Mouse (Mus musculus): ENCODE measurements at regions not wholly inside any gene's neighbourhood (a gene's known extent, or its start where the extent isn't known, plus 50 kb on each side); places are given as distances from the start of the nearest gene placed in this dataset.

DNA sequence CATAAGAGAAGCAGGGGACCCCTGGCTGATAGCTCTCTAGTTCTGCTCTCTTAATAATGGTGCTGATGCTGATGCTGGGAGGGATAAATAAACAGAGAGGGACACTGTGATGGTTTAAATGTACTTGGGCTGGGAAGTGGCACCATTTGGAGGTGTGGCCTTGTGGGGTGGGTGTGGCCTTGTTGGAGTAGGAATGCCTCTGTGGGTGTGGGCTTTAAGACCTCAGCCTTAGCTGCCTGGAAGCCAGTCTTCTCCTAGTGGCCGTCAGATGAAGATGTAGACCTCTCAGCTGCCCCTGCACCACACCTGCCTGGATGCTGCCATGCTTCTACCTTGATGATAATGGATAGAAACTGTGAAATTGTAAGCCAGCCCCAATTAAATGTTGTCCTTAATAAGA, 765.0 kb upstream of the Car8 start:
- no peak for DNase-seq

DNA sequence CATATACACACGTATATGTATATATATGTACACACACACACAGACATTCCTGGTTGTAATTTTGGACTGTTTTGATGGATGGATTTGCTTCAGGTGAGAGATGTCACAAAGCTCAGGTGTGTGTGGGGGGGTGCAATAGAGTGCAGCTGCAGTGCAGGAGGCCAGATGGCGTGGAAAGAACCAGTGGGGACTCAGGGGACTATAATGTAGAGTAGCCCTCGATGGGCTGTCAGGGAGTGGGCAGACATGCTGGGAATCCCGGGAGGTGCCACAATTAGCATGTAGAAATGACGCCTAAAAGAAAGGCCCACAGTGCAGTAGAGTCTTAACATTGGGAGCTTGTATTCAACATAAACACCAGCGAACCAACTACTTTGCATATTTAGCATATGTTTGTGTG, 763.5 kb upstream of the Car8 start:
- DNase-seq: no peak

DNA sequence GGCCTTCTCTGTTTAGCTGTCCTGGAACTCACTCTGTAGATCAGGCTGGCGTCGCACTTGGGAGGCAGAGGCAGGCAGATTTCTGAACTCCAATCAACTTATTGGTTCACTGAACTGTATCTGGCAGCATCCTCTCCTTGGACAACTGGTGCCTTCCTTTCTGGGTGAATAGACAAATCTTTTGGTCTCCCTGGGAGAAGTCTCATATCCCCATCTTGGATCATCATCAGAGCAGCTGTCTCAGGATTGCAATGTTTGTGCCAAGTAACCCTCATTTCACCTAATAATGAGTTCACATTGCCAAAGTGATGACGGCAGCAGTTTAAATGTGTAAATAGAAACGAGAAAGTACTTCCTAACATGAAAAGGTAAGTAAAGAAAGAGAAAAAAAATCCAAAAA, 759.8 kb upstream of the Car8 start:
- no peak for DNase-seq

DNA sequence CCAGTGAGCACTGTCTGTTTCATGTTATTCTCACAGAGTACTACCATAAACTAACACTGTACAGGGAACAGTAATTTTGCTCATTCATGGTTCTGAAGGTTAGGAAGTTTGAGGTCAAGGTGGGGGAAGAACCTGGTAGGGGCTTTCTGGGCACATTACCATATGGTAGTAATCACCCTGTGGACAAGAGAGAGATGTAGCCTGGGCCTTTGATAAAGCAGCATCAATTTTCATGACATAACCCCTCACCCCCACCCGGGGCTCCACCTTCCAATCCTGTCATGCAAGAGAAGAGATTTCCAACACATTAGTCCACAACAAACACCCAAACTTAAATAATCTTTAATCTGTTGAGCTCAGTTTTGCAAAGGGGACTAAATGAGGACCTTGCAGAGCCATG, 753.3 kb upstream of the Car8 start:
- DNase-seq: no peak

DNA sequence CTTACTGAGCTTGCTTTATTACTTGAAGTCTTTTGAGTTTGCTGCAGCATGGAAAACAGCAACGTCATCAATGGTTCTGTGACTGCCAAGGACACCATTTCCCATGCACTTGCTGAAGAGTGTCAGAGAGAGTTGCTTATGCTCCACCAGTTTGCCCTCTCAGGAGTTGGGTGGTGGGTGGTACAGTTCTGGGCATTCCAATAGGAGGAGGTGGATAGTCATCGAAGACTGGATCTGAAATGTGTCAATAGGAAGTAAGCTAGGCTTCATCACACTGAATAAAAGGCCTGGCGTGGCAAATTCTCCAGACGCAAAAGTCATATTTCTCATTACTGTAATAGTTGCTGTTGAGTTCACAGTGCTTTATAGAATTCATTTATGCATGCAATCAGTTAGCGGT, 751.7 kb upstream of the Car8 start:
- DNase-seq: no peak

DNA sequence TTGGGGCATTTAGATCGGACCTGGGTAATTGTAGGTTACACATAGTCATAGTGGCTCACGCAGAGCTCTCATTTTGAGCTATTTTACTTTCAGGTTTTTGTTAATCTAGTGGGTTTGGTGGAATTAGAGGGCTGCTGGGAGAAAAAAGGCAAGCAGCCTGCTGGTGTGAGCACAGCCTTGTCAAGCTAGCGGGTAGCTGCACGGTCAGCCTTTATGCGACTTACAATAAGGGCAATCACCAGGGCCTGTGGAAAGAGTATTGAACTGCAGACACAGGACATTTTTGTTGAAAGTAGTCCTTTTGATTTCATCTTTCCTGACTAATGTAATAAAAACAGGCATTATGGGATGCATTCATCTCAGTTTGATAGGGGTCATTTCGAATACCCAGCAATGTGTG, 750.8 kb upstream of the Car8 start:
- no peak for DNase-seq

DNA sequence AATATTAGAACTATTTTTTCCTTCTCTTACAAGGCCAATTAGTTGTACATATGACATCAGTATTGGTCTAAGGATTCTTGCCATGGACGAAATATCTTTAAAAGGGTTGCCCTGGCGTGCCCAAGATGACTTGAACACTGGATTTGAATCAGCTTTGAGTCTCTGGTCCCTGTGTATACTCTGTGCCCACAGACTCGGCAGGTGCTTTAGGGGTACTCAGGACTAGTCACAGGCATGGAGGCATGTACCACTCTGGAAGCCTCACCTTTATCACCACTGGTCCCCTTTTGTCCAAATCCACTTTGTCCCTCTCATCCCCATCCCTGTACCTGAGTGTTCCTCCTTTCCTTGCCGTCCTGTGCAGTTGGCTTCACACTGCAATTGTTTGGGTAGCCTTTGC, 750.3 kb upstream of the Car8 start:
- DNase-seq: no peak

DNA sequence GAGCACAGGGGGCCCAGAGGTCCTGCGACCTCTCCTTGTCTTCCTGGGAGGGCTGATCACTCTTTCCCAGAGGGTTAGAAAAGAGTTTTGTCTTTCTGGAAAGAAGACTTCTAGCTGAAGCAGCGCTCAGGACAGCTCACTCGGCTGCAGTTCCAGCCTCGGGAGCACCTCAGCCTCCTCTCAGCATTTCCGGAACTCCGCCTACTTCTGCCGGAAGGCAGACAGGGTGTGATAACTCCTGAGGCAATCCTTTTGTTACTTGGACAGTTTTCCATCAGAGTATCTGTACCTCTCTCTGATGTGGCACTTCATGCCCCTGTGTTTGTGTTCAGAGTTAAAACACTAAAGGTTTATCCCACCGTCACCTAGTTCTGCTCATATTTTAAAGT, 749.5 kb upstream of the Car8 start:
- DNase-seq: no peak

DNA sequence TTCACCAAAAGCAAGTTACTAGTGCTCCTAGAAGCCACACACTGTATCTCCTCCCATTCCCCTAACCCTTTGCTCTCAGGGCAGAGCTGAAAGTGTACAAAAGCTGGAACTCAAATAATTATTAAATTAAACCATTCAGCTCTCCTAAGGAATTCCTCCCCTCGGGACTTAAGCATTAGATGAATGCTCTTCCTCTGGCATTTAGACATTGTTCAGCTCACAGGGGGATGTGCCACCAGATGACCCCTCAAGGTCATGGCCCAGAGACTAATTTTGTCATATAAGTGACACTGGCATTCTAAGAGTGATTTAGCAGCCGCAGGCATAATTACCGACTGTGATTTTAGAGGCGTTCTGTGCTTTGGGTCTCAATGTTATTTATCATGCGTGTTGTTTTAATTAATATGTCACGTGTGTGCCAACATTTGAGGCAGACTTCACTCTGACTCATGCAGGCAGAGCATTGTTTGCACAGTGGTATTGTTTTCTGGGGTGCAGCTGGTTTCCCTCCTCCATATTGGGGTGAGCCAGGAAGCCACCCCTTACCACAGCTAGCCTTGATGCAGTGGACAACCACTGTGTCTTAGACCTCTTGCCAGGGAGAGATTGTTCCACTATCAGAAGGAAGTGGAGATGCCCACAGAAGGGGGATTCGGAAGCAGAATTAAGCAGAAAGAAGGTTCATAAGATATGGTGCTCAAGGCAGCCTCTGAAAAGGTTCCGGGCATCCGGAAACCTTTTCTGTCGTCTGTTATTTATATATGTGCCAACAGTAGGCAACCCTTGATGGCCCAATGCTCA, 748.9 kb upstream of the Car8 start:
- DNase-seq: no peak

DNA sequence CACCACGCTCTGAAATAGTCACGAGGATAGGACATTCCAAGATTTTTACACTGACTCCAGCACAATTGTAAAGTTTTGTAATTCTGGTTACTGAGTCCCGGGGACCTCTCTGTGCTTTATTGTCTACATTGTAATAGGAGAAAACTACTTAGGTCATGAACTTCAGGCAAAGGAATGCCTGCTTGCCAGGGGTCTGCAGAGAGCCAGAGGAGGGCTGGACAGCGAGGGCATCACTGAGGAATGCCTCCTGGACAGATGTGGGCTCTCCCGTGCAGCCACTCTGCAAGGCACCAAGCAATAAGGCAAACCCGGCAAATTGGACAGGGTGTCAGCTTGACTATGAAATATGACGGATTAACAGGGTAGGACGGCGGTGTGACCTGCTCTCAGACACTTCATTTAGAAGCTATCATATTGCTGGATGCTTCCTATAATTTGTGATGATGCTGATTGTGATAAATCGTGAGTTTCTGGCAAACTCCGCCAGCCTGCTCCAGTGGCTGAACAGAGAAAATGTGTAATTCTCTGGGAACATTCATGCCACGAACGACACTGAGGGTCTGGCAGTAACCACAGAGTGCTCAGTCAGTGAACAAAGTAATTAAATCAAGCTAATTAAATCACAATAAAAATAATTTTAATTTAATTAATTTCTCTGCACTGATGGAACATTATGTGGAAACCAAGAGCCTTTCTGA, 747.7 kb upstream of the Car8 start:
- DNase-seq: no peak

DNA sequence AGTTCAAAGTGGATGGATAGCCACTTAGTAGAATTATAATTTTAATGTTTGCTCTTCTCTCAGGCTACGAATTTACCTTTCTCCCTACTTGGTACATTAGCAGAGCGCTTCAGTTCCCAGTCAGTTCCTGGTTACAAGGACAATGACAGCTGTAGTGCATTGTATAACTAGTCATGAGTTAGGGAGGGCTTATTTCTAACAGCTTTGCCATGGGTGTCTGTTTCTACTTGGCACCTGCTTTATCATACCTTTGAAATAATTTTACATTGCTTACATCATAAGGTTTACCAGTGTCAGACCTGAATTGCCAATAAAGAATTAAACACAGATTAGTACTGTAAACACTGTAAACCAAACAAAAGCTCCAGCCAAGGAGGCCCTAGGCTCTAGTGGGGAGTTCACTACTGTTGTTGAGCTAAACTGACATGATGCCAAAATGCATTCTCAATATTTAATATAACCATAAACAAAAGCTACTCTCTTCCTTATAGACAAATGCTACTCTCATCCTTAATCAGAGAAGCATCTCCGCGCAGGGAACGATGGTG, 745.3 kb upstream of the Car8 start:
- DNase-seq: no peak

DNA sequence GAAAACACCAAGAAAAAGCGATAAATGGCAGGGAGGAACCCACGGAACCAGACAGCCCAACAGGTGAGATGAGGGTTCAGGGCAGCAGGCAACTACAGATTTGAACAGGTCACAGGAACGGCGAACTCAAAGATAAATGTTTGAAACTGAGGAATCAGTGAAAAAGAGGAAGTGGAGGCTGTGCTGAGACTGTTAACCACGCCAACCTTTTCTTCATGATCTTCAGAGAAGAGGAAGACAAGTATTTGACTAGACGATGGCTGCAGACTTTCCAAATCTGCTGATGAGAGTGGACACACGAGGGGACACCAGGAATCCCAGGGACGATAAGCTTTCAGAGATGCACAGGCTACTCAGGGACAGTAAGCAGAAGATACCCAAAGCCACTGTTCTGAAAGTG, 740.1 kb upstream of the Car8 start:
- DNase-seq: no peak

DNA sequence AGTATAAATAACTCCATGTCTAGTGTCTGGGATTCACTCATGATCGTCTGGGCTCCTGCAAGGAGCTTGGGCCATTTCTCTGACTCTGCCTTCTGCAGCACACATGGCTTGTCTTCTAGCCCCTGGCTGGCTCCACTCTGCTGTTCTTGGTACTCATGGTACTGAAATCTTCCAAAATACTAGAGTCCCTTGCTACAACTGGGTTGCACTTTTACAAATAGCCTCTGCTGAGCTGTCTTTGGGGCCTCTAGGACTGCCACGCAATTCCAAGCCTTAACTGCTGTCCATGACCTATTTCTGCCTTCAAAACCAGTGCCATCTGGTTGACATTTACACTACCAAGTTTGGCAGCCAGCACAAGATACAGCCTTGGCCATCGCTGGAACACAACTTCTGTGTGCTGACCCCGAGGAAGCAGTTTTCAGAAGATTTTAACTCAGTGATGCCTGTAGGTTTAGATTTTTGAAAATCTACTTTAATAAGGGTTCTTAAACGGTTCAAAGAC, 731.2 kb upstream of the Car8 start:
- DNase-seq: peak; percentile 39

DNA sequence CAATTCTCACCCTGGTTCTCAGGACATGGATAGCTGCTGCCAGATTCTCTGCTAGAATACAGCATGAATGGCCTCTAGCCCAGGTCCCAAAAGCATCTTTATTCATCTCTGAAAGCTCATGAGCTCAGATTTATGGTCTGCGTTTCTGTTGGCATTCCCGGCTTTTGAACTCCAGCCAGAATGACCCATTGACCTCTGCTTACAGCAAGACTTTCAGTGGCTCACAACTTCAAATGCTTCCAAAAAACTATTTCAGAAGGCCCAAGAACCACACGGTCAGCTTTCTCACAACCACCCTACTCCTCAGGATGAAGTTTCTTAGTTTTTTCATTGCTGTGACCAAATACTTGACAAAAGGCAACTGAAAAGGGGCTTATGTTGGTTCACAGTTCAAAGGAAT, 729.9 kb upstream of the Car8 start:
- peak; percentile 80 for DNase-seq

DNA sequence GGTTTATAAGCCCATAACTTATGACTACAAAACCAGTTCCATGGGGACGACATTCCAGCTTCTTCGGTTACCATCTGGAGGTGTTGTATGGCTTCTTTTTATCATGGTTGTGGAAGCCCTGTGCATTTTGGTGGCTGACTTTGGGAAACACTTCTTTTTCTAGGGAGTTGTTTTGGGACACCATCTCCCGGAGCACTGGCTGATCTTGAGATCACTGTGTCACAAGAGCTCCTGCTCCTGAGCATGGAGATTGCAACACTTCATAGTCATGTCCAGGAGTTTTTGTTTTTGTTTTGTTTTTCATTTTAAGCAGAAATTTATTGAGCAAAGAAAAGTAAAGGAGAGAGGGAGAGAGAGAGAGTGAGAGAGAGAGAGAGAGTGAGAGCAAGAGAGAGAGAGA, 729.1 kb upstream of the Car8 start:
- no peak for DNase-seq

DNA sequence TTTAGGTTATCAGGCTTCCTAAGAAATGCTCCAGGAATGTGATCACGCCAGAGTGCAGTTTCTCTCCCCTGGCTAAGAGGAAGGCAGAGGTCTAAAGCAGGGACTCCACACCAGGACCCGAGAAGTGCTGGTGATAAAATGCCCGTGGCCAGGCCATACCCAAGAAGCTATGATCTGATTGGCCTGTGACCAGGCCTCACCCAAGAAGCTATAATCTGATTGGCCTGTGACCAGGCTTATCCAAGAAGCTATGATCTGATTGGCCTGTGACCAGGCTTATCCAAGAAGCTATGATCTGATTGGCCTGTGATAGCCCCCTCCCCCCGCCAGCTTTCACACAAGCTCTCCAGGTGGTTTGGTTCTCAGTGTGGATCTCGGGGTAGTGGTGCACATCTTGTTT, 726.7 kb upstream of the Car8 start:
- DNase-seq: no peak

DNA sequence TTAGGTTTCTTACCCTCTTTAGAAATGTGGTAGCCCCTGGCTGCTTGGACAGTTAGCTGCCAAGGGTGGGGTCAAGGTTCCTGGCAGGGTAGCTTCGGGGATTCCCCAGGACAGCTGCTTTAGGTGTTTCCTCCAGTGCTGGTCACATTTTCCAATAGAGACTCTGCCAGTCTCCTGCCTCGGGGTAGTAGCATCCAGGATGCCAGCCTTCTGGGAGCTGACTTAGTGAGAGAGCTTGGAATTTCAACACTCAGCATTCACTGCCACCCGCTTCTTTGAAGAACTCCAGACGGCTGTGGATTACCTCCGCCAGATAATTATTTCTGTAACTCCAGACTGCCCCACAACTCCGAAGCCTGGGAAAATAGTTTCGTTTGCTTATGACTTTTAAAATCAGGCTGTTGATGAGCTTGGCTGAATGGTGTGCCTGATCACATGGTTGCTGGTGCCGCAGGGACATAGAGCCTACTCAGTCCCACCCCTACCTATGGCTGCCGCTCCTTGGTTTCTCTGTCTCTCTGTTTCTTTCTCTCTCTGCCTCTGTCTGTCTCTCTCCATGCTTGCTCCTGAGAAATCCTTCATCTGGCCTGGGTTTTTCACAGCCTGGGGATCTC, 724.2 kb upstream of the Car8 start:
- DNase-seq: no peak

DNA sequence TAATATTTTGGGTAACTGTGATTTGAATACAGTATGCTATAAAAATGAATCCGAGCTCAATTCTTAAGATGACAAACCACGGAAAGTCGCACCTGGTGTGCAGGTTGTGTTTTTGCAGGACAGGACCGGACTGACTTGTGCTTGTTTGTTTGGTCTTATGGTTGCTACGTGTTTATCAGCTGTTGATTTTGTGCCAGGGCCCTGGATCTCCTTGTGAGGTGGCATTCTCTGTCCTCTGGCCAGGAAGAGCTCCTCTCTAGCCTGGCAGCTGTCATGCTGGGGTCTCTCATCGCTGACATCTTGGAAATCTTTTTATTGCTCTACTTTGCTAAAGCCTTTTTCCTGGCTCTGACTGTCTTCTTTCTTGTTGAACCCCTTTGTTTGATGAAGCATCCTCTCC, 723.0 kb upstream of the Car8 start:
- DNase-seq: no peak

DNA sequence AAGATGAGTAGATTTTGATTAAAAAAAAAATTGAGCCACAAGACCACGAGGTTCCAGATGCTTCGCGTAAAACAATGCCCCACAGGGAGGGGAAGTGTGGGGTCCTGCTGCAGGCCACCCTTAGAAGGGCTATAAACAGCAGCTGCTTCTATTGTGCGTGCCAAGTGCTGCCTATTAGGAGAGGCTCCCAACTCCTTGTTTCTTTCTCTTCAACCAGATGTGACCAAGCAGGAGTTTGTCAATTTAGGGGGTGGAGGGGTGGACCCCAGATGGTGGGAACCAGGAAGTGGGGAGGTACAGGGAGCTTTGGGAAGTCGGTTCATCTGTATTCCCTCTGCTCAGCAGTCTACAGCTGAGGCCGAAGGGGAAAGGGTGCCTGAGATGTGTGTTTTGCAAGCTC, 718.9 kb upstream of the Car8 start:
- no peak for DNase-seq

DNA sequence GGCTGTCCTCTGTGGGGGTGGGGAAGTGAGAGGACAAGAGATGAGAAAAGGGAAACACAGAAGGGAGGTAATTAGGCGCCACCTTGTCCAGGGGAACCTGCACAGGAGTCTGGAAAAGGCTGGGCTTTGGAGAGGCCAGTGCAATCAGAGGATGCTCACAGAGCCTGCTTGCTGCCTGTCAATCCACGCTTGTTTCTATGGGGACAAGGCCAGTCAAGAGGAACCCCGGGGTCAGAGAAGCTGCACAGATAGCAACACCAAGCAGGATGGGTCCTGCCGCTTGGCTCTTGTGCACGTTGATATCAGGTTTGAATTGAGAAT, 718.1 kb upstream of the Car8 start:
- DNase-seq: no peak

DNA sequence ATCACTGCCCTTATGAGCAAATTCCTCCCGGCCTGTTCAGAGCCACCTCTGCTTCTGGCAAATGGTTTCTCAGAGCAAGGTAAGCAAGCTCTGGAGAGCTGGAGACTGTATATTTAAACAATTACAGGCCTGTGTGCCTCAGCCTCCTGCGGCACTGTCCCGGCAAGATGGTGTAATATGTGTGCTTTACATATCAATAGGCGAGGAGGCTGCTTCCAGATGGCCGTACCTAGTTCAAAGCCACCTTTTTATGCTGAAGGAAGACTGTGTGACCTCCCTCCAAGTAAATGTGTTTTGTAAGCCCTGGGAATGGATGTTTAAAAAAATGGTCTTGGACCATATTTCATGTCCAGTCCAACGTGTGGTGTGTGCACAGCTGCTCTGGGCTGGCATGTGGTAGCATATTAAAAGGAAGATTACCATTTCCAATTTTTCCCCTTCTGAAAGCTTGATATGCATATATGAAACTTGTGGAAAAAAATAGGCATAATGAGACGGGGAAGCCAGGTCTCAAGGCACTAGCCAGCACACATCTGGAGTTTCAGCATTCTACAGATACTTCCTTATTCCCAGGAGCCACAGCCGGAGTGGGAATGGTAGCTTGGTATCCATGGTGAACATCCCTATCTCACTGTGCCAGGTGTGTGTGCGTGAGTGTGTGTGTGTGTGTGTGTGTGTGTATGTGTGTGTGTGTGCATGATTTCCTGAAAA, 717.6 kb upstream of the Car8 start:
- no peak for DNase-seq

DNA sequence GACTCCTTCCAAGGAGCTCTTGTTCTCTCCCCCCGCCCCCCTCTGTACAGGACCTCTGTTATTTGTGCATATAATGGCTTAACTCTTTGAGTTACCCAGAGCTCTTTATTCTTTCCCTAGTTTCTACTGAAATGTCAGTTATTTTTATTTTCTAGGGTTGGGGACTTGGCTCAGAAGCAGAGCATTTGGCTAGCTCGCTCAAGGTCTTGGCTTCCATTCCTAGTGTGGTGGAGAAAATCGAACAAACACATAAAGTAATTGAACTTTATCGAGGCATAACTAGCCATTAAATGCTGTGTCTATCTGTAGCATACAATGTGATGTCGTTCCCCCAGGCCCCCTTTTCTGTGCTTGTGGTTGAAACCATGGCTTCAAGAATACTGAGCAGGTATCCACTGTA, 716.5 kb upstream of the Car8 start:
- no peak for DNase-seq

DNA sequence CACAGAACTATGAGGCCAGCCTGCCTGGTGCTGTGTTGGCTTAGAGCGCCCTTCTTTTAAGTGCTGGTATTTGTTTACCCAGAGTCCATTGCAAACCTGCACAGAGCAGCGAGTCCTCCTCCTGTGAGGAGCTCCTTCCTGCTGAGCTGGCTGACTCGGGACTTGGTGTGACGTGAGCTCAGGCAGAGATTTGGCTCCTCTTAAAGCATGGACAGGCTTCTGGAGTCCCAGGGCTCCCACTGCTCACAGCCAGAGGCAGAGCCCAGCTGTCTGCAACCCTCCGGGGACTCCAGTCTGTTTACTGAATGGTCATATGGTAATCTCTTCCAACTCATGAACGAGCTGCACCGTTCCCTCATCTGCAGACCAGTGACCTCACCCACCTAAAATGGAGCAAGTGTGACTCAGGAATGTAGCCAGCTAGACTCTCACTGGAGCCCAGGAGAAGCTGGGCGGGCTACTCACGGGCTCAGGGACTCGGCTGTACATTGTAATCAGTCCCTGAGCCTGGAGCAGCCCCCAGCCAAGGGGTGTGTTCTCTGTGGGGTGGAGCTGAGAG, 715.6 kb upstream of the Car8 start:
- peak; percentile 27 for DNase-seq

Measured in adrenal gland, postnatal 25 days (tissue).